Mouse (Mus musculus) megakaryocyte, embryonic 14.5 days (primary cell): Measurements from ENCODE around the gene Cyp4f15.

Experiments
- FLI1 ChIP-seq: IDR thresholded peaks from 2 replicates; pipeline ENCODE4 v1.6.1; 2012; ENCODE audit warnings: low read length, inconsistent platforms, mixed read lengths
- GATA1 ChIP-seq: IDR thresholded peaks from 3 replicates; pipeline ENCODE4 v1.6.1; 2012; ENCODE audit warnings: mixed read lengths, low read length, inconsistent platforms, borderline replicate concordance

GRCm38 (mm10) chr17:32750611-32751010 is 65.2 kb downstream of the Cyp4f15 start:
- TF ChIP-seq GATA1 (no peak), FLI1 (no peak)
